In the genomic region with DNA sequence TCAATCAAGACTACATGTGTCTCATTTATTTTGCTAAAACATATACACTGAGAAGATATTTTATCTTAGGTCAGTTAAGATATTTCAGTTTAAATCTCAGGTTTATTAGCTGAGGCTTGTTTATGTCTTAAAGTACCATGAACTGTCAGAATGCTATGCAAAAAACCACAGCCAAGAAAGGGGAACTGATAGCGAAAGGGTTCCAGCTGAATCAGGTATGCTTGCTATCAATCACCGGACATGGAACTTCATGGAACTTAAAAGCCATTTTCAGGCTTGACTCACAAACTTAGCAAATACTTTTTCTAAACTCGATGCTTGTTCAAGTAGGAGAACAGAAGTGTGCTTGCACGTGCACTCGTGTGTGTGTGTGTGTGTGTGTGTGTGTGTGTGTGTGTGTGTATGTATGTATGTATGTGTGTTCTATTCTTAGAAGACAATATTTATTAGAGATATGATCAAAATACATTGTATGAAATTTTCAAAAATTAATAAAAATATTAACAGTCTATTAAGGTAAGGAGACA, we compare ENCODE assay signal across 14 mouse cellular contexts.
"Had no signal": no experiment of that assay in that cellular context is flagged by ENCODE, and none has a peak within 500 bp of the region (broad histone marks: within the 10 kb centered on the region; RNA-seq: fewer than 3 reads in every experiment).

No protein-coding gene starts in this region.

- H3K4me2 ChIP-seq: lung, embryonic 14.5 days; midbrain, embryonic 12.5 days; neural tube, embryonic 12.5 days had no signal

- H3K4me3 ChIP-seq: megakaryocyte, embryonic 14.5 days; midbrain, embryonic 12.5 days; myocyte; neural tube, embryonic 12.5 days had no signal

- DNase-seq: lung, adult 18-20 months; lung, embryonic 14.5 days; lung, postnatal 10 days; lung, postnatal 4 days; midbrain, embryonic 14.5 days; right cerebral cortex, postnatal 14 days; thymus, adult 18-20 months; thymus, postnatal 14 days; thymus, postnatal 36 days had no signal

- ATAC-seq: midbrain, embryonic 16.5 days had no signal

- H3K27me3 ChIP-seq: megakaryocyte, embryonic 14.5 days; midbrain, embryonic 12.5 days; neural tube, embryonic 12.5 days had no signal

- H3K4me1 ChIP-seq: midbrain, embryonic 12.5 days; neural tube, embryonic 12.5 days had no signal

- H3K27ac ChIP-seq: midbrain, embryonic 12.5 days; neural tube, embryonic 12.5 days had no signal

- H3K36me3 ChIP-seq: neural tube, embryonic 12.5 days had no signal

- H3K9ac ChIP-seq: lung, embryonic 14.5 days; midbrain, embryonic 12.5 days; neural tube, embryonic 12.5 days had no signal

- H3K9me3 ChIP-seq: midbrain, embryonic 12.5 days; neural tube, embryonic 12.5 days had no signal
